Mouse (Mus musculus) stomach, postnatal 0 days (tissue): ENCODE measurements around the gene Taf11.

Source experiments
- CTCF ChIP-seq: IDR thresholded peaks from 2 replicates; pipeline ENCODE4 v1.5.1; 2016; ENCODE audit warnings: antibody characterized with exemption, low read depth, mild to moderate bottlenecking, moderate library complexity
- EP300 ChIP-seq: optimal IDR thresholded peaks from 2 replicates; pipeline ENCODE3; 2016; ENCODE audit warnings: antibody characterized with exemption

- peak; percentile 67 for TF ChIP-seq CTCF
- TF ChIP-seq EP300 = no peak
Observed at GRCm38 (mm10) chr17:27907512-27908205, 2.0 kb downstream of the Taf11 start.
